Mouse (Mus musculus): ENCODE data around the gene Papola. TPM values are rescaled to one million over a fixed set of nuclear protein-coding genes. Genes with fewer than 3 reads are reported as not detected.
"Not testable (repeated sequence)": the region's sequence is repeated elsewhere in the genome, so short reads cannot be mapped to it uniquely, and the experiment has no call there.

The Papola gene
- polyA plus RNA-seq, 1 experiment = 91.1 TPM

DNA sequence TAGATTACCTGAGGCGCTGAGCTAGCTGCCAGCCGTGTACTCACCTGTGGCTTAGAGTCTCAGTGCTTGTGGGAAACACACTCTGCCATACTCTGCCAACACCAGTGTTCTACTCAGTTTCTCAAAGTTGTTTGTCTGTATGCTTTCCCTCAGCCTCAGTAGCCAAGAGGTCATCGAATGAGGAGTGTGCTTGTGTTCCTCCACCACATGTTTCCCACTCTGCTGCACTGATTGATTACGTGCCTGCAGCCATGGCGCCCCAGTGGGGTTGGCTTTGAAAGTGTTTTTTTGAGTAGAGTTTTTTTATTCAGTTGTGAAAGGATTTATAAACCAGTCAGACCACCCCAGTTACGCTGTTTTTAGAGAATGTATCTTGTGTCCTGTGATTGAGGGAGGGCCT is 51.1 kb downstream of the Papola start:
- Histone ChIP-seq H3K4me3 (ENCODE audit: control insufficient read depth, insufficient read depth, low read length) (no peak overlapping the region), H3K36me3 (ENCODE audit: control insufficient read depth, insufficient read depth, low read length) (peaks cover 82% of the 10 kb centered on the region), H3K27me3 (ENCODE audit: control insufficient read depth, insufficient read depth, low read length) (no peaks in the 10 kb centered on the region), H3K27ac (ENCODE audit: control insufficient read depth, insufficient read depth, low read length) (no peak overlapping the region), H3K4me1 (replicated peaks; ENCODE audit: control insufficient read depth, insufficient read depth, low read length) (no peaks in the 10 kb centered on the region)
- DNase-seq = no peak
- WGBS = 95% methylated on average over 6 of the region's 6 CpGs
- TF ChIP-seq CTCF (IDR thresholded peaks at IDR 0.05; ENCODE audit: borderline replicate concordance, control insufficient read depth, extremely low read depth, insufficient read depth, low read length, poor library complexity) (no peak), POLR2A (IDR thresholded peaks at IDR 0.05; ENCODE audit: control insufficient read depth, extremely low read depth, insufficient read depth, low read length, poor library complexity) (no peak)

DNA sequence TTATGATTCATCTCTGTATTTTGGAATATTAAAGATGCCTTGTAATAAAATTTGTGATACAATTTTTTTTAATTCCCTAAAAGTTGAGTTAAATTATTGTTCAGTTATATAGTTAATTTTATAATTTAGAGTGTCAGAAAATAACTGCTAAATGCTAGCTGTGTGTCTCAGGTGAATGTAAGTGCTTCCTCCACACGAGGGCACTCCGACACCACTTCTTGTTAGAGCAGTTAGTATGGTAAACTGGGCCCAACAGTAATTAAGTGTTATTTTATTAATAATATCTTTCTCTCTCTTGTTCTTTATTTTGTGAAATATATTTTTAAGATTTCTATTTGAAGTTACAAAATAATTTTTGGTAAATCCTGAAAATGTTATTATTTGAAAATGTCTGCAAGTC is 51.7 kb downstream of the Papola start:
- Histone ChIP-seq H3K27ac (ENCODE audit: control insufficient read depth, insufficient read depth, low read length) (no peak overlapping the region), H3K4me1 (replicated peaks; ENCODE audit: control insufficient read depth, insufficient read depth, low read length) (no peaks in the 10 kb centered on the region), H3K36me3 (ENCODE audit: control insufficient read depth, insufficient read depth, low read length) (peaks cover 78% of the 10 kb centered on the region), H3K27me3 (ENCODE audit: control insufficient read depth, insufficient read depth, low read length) (no peaks in the 10 kb centered on the region), H3K4me3 (ENCODE audit: control insufficient read depth, insufficient read depth, low read length) (no peak overlapping the region)
- 77% methylated on average over 2 of the region's 2 CpGs for WGBS
- peak; percentile 18 for DNase-seq
- no peak for TF ChIP-seq CTCF (IDR thresholded peaks at IDR 0.05; ENCODE audit: borderline replicate concordance, control insufficient read depth, extremely low read depth, insufficient read depth, low read length, poor library complexity)
- no peak for TF ChIP-seq POLR2A (IDR thresholded peaks at IDR 0.05; ENCODE audit: control insufficient read depth, extremely low read depth, insufficient read depth, low read length, poor library complexity)

DNA sequence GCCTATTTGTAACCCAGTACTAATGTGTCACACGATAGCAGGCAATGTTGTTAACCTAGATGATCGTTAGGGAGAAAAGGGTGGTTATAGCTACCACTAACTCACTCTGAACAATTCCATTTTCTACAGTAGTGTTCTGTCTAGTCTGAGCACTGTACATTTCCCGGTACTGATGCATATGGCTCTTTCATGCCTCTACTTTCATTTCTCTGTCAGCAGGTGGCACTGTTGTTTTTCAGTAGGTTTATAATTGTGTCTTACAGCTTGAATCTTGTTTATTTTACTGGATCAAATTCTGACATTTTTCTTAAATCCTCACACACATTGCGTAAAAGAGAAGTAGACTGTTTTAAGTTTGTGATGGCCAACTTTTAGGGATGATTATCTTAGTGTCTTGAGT is 54.6 kb downstream of the Papola start:
- TF ChIP-seq POLR2A (IDR thresholded peaks at IDR 0.05; ENCODE audit: control insufficient read depth, extremely low read depth, insufficient read depth, low read length, poor library complexity) (no peak), CTCF (IDR thresholded peaks at IDR 0.05; ENCODE audit: borderline replicate concordance, control insufficient read depth, extremely low read depth, insufficient read depth, low read length, poor library complexity) (no peak)
- peaks cover 49% of the 10 kb centered on the region for H3K36me3 ChIP-seq (ENCODE audit: control insufficient read depth, insufficient read depth, low read length)
- 82% methylated on average over 4 of the region's 4 CpGs for WGBS
- DNase-seq = no peak
- H3K27ac ChIP-seq (ENCODE audit: control insufficient read depth, insufficient read depth, low read length) = no peak overlapping the region
- no peaks in the 10 kb centered on the region for H3K4me1 ChIP-seq (replicated peaks; ENCODE audit: control insufficient read depth, insufficient read depth, low read length)
- H3K4me3 ChIP-seq (ENCODE audit: control insufficient read depth, insufficient read depth, low read length) = no peak overlapping the region
- H3K27me3 ChIP-seq (ENCODE audit: control insufficient read depth, insufficient read depth, low read length) = no peaks in the 10 kb centered on the region

DNA sequence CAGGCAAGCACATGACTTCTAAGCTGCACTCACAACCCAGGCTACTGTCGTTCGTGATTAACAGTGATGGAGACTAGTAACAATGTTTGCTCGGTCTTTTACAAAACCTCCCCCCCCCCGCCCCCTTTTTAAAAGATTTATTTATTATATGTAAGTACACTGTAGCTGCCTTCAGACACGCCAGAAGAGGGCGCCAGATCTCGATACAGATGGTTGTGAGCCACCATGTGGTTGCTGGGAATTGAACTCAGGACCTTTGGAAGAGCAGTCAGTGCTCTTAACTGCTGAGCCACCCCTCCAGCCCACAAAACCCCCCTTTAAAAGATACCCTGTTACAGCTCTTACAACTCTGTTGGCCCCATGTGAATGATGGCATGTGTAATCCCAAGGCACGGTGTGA is 56.1 kb downstream of the Papola start:
- DNase-seq = peak; percentile 22
- 0 out of 2 replicates have a peak, but pooled peaks have one; percentile 17 for TF ChIP-seq CTCF (IDR thresholded peaks at IDR 0.05; ENCODE audit: borderline replicate concordance, control insufficient read depth, extremely low read depth, insufficient read depth, low read length, poor library complexity)
- 97% methylated on average over 8 of the region's 8 CpGs for WGBS
- not testable (repeated sequence) for H3K27me3 ChIP-seq (ENCODE audit: control insufficient read depth, insufficient read depth, low read length); H3K4me3 ChIP-seq (ENCODE audit: control insufficient read depth, insufficient read depth, low read length); H3K27ac ChIP-seq (ENCODE audit: control insufficient read depth, insufficient read depth, low read length); H3K4me1 ChIP-seq (replicated peaks; ENCODE audit: control insufficient read depth, insufficient read depth, low read length)
- H3K36me3 ChIP-seq (ENCODE audit: control insufficient read depth, insufficient read depth, low read length) = peaks cover 35% of the 10 kb centered on the region

DNA sequence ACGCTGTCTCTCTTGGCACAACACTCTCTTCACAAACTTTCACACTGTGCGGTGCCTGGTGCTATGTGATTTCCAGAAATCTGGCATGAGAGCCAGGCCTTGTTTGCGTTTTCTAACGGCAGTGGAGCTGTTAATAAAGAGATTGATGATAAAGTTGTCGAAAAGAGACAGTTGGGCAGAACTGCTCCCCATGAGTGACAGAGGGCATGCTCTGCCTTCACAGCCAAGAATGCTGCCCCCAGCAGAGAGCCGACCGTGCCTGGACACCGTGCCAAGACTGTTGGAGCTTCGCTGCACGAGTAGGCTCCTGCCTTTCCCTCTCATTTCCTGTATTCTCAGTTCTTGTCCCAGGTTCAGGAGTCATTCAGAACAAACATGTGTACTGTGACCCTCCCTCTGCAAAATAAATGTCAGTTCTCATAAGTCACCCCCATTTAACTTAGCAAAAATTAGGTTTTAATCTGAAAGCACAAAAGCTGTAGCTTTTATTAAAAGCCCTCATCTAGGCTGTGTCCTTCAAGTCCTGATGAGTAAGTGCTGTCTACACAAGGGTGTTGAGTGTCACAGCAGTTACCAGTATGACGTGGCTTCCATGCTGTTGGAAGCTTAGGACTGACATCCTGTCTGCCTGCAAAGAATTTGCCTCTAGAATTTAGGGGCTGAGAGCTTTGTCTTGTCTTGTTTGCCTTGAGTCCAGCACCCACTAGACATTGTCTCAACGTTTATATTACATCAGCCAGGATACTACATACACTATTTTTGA is 58.9 kb downstream of the Papola start:
- H3K27ac ChIP-seq (ENCODE audit: control insufficient read depth, insufficient read depth, low read length) = no peak overlapping the region
- TF ChIP-seq CTCF (IDR thresholded peaks at IDR 0.05; ENCODE audit: borderline replicate concordance, control insufficient read depth, extremely low read depth, insufficient read depth, low read length, poor library complexity) (no peak), POLR2A (IDR thresholded peaks at IDR 0.05; ENCODE audit: control insufficient read depth, extremely low read depth, insufficient read depth, low read length, poor library complexity) (no peak)
- peaks cover 14% of the 10 kb centered on the region; the same call in 1 of the 2 replicates for H3K36me3 ChIP-seq (ENCODE audit: control insufficient read depth, insufficient read depth, low read length)
- H3K27me3 ChIP-seq (ENCODE audit: control insufficient read depth, insufficient read depth, low read length) = no peaks in the 10 kb centered on the region
- no peaks in the 10 kb centered on the region for H3K4me1 ChIP-seq (replicated peaks; ENCODE audit: control insufficient read depth, insufficient read depth, low read length)
- 91% methylated on average over 12 of the region's 12 CpGs for WGBS
- no peak overlapping the region for H3K4me3 ChIP-seq (ENCODE audit: control insufficient read depth, insufficient read depth, low read length)
- DNase-seq = no peak

DNA sequence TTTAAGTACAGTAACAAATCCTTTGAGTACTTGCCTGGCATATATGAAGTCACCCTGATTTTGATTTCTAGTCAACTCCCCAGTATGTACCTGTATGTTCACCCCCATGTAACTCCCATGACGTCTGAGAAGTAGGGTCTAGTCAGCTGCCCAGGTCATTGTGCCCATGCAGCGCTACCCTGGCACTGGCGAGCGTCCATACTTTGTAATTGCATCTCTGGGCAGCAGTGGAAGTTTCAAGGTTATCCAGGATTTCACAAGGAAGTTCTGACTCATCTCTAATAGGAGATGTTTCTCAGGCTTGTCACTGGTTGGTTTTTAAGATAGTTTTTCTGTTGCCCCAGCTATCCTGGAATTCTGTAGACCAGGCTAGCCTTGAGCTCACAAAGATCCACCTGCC is 59.9 kb downstream of the Papola start:
- WGBS = 98% methylated on average over 4 of the region's 4 CpGs
- H3K4me1 ChIP-seq (replicated peaks; ENCODE audit: control insufficient read depth, insufficient read depth, low read length) = no peaks in the 10 kb centered on the region
- TF ChIP-seq POLR2A (IDR thresholded peaks at IDR 0.05; ENCODE audit: control insufficient read depth, extremely low read depth, insufficient read depth, low read length, poor library complexity) = no peak
- TF ChIP-seq CTCF (IDR thresholded peaks at IDR 0.05; ENCODE audit: borderline replicate concordance, control insufficient read depth, extremely low read depth, insufficient read depth, low read length, poor library complexity) = no peak
- H3K36me3 ChIP-seq (ENCODE audit: control insufficient read depth, insufficient read depth, low read length) = peaks cover 9% of the 10 kb centered on the region; the same call in 1 of the 2 replicates
- no peak overlapping the region for H3K4me3 ChIP-seq (ENCODE audit: control insufficient read depth, insufficient read depth, low read length)
- H3K27ac ChIP-seq (ENCODE audit: control insufficient read depth, insufficient read depth, low read length) = no peak overlapping the region
- DNase-seq = no peak
- no peaks in the 10 kb centered on the region for H3K27me3 ChIP-seq (ENCODE audit: control insufficient read depth, insufficient read depth, low read length)

DNA sequence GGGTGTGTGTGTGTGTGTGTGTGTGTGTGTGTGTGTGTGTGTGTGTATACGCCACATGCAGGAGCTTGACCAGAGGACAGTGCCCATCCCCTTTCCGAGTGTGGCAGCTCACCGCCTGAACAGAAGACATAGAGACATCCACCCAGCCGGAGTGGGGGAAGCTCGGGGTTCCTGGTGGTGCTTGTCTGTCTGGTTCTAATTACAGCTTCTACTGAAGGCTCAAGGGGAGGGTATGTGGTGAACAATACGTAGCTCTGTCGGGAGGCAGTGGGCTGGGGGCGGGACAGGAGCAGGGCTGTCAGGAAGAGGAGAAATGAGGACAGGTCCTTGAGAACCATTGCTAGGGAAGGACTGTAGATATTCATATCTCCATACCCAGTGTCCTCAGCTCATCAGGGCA is 64.6 kb downstream of the Papola start:
- DNase-seq = no peak
- Histone ChIP-seq H3K36me3 (ENCODE audit: control insufficient read depth, insufficient read depth, low read length) (no peaks in the 10 kb centered on the region), H3K27ac (ENCODE audit: control insufficient read depth, insufficient read depth, low read length) (no peak overlapping the region), H3K4me1 (replicated peaks; ENCODE audit: control insufficient read depth, insufficient read depth, low read length) (no peaks in the 10 kb centered on the region), H3K4me3 (ENCODE audit: control insufficient read depth, insufficient read depth, low read length) (no peak overlapping the region), H3K27me3 (ENCODE audit: control insufficient read depth, insufficient read depth, low read length) (no peaks in the 10 kb centered on the region)
- TF ChIP-seq CTCF (IDR thresholded peaks at IDR 0.05; ENCODE audit: borderline replicate concordance, control insufficient read depth, extremely low read depth, insufficient read depth, low read length, poor library complexity) = no peak
- TF ChIP-seq POLR2A (IDR thresholded peaks at IDR 0.05; ENCODE audit: control insufficient read depth, extremely low read depth, insufficient read depth, low read length, poor library complexity) = no peak
- 75% methylated on average over 8 of the region's 8 CpGs for WGBS
